Mouse (Mus musculus): ENCODE data around the gene Pitpnb.

The Pitpnb gene

DNA sequence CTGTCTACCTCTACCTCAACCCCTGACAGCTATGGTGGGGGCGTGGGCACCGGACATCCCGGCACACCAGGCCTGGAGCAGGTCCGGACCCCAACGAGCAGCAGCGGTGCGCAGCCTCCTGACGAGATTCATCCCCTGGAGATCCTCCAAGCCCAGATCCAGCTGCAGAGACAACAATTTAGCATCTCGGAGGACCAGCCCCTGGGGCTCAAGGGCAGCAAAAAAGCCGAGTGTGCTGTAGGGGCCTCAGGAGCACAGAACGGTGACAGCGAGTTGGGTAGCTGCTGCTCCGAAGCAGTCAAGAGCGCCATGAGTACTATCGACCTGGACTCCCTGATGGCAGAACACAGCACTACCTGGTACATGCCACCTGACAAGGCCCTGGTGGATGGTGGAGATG lies 90.9 kb downstream of the Pitpnb start:
- DNase-seq (ENCODE audit: low spot score): no peak

GRCm38 (mm10) chr5:111422058-111422800 lies 91.7 kb downstream of the Pitpnb start:
- no peak for DNase-seq (ENCODE audit: low spot score)

GRCm38 (mm10) chr5:111423011-111423410 lies 92.4 kb downstream of the Pitpnb start:
- no peak for DNase-seq (ENCODE audit: low spot score)

DNA sequence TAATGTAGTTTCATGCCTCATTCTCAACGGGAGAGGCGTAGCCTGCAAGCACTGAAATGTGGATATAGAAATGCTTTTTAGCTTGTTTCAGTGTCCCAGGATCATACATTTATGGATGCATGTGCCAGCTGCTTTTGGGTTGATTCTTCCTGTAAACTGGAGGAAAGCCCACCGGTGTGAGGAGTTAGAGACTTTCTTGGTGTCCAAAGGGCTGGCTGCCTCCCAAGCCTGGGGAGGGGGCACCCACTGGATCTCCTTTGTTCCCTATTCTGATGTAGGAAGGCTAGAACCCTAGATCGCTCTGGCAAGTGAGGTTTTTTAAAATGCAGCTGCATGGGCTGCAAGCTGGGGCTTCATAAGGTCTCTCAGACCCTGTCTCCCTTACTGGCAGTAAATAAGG lies 93.1 kb downstream of the Pitpnb start:
- DNase-seq (ENCODE audit: low spot score): no peak

GRCm38 (mm10) chr5:111425813-111426212 lies 95.2 kb downstream of the Pitpnb start:
- DNase-seq (ENCODE audit: low spot score): no peak

DNA sequence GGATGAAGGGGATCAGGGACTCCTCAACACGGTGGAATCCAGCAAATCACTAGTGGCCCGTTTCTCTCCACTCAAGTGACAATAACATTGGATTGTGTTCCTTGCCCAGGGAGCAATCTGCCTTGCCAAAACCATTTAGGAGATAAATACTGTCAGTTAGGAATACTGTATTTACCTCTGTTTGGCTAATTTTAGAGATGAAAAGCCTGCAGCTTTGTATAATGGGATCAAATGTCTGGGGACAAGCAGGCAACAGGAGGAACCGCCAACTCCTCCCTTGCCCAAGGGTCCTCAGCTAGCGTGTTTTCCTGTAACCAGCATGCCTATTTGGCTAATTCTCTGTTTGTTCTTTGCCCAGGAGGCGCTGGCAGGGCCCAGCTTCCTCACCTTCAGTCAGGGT lies 95.7 kb downstream of the Pitpnb start:
- no peak for DNase-seq (ENCODE audit: low spot score)

DNA sequence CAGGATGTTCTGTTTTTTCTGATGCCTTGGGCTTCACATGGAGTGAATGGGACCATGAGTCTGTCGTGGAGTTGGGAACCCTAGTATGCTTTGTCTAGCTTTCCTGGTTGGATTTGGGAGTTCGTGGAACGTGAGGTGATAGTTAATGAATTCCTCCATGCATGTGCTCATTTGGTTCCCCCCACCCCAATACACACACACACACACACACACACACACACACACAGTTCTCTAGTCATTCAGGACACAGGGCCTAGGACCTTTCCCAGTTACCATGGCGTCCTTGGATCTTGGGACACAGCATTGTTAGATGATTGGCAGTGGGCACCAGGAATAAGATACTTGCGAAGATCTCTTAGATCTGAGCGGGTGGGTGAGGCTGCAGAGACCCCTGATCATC lies 98.3 kb downstream of the Pitpnb start:
- no peak for DNase-seq (ENCODE audit: low spot score)

- DNase-seq (ENCODE audit: low spot score): no peak
These were observed 99.2 kb downstream of the Pitpnb start for GRCm38 (mm10) chr5:111429726-111430125.

- DNase-seq (ENCODE audit: low spot score): no peak
These were observed 100.6 kb downstream of the Pitpnb start for GRCm38 (mm10) chr5:111431007-111431730.

DNA sequence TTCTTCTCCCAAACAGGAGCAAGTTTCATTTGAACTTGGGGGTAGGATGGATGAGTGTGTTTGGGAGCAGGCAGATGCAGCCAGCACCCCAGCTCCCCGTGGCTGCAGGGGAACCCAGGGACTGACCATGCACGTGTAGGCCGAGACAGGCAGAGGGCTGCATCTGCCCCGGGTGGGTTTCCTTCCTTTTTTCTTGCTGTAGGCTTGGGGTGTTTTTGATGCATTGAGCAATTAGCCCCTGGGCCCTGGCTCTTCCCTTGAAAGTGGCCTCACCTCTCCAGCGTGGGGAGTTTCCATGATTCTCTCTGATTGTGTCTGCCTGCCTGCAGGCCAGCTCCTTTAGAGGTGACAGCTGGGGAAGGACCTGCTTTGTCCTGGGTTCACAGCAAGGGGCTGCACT lies 102.3 kb downstream of the Pitpnb start:
- DNase-seq (ENCODE audit: low spot score): no peak

DNA sequence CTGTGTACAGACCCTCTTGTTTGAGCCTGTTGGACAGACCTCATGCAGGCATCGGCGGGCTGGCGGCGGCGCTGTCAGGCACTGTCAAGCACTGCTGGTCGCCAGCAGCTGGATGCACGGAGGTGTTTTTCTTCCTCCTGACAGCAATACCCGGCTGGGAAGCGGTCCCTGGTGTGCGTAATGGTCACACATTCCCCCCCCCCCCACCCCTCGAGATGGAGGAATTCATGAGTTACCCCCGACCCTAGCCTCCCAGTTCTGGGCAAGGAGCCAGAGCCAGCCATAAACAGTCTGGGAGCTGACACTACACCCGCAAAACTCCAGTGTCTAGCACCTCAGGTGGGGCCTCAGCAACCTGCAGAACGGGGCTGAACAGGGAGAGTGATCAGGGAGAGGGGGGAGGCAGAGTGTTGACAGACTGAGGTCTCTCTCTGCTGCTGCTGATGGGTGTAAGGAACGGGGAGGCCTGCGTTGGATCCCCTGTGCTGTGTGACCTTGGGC lies 103.8 kb downstream of the Pitpnb start:
- DNase-seq (ENCODE audit: low spot score): no peak

DNA sequence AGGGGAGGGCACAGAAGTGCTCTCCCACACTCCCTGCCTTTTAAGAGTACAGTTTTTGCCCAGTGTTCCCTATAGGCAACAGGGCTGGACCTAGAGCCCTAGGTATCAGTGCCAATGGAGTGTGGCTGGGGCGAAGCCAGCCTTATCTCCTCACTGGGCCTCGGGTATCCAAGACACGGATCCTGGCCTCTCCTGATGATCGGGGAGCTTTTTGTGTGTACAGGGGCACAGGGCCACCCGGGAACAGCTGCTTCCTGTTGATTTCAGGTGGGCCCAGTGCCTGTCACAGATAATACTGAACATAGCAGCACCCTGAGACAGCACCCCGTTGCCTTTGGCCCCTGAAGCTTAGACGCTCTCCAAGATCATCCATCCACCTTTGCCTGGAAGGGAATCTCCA lies 105.7 kb downstream of the Pitpnb start:
- DNase-seq (ENCODE audit: low spot score): no peak

- DNase-seq (ENCODE audit: low spot score): no peak
These were observed 106.6 kb downstream of the Pitpnb start for GRCm38 (mm10) chr5:111437205-111437604.
